Mouse (Mus musculus): ENCODE measurements around the gene Tgif2.
"Not testable (repeated sequence)": the region's sequence is repeated elsewhere in the genome, so short reads cannot be mapped to it uniquely, and the experiment has no call there.

DNA sequence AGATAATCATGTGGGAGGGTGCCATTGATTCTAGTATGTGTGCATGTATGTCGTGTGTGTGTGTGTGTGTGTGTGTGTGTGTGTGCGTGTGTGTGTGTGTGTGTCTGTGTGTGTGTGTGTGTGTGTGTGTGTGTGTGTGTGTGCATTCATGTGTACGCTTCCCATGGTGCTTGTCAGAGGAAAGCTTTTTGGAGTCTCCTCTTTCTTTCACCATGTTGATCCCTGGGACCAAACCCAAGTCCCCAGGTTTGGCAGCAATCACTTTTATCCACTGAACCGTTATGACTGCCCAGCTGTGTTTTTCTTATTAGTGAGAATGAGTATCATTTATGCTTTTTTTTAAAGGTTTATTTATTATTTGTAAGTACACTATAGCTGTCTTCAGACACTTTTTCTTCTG is 62.6 kb downstream of the Tgif2 start:
- TF ChIP-seq CTCF, EP300 (IDR thresholded peaks at IDR 0.05; ENCODE audit: low read depth): not testable (repeated sequence)

Data from liver, embryonic 14.5 days (tissue).